ENCODE assay signal across 9 mouse cellular contexts in the genomic region with DNA sequence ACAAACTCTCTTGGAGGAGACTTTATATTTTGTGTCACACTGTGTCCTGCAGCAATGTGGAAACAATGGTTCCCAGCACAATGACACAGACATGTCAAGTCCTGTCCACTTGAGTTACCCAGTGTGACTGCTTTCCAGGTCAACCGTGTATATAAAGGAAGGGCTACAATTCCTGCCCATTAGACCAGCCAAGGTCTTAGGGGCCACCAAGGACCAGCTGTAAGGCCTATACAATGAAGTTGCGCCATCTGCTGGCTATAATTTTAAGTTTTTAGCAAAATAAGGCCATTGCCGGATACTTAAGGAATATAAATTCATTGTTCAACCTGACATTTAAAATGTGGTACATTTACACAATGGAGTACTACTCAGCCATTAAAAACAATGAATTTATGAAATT.
A peak's percentile ranks its signal among the peaks of the same experiment; 100 is the strongest.
DNase-seq lines count a peak whose midpoint lies in the region; ATAC-seq and TF ChIP-seq lines count a peak whose summit lies in the region.
"Had no signal": no experiment of that assay in that cellular context is flagged by ENCODE, and none has a peak within 500 bp of the region (broad histone marks: within the 10 kb centered on the region; RNA-seq: fewer than 3 reads in every experiment).

No protein-coding gene starts in this region.

- H3K9ac ChIP-seq in forebrain, embryonic 11.5 days (ENCODE audit: low read length), result no peak overlapping the region
- H3K9ac ChIP-seq in forebrain, embryonic 16.5 days (replicated peaks; ENCODE audit: low read depth, low read length), result no peak overlapping the region
- no peak overlapping the region for H3K9ac ChIP-seq in lung, postnatal 0 days (replicated peaks; ENCODE audit: low read depth)

- TF ChIP-seq CTCF in lung, postnatal 0 days (IDR thresholded peaks at IDR 0.05), result peak; percentile 60
- TF ChIP-seq CTCF in lung, adult 2 months (IDR thresholded peaks at IDR 0.05; ENCODE audit: insufficient read depth, low read length), result no peak

- no peaks in the 10 kb centered on the region for H3K9me3 ChIP-seq in forebrain, embryonic 11.5 days (ENCODE audit: control insufficient read depth, low read length)
- no peaks in the 10 kb centered on the region for H3K9me3 ChIP-seq in forebrain, embryonic 16.5 days (ENCODE audit: control insufficient read depth, low read length)
- no peaks in the 10 kb centered on the region for H3K9me3 ChIP-seq in lung, postnatal 0 days (ENCODE audit: low read length)
- H3K9me3 ChIP-seq: megakaryocyte, embryonic 14.5 days had no signal

- H3K4me2 ChIP-seq in forebrain, embryonic 11.5 days (ENCODE audit: low read depth, low read length, severe bottlenecking), result no peak overlapping the region
- H3K4me2 ChIP-seq in forebrain, embryonic 16.5 days (ENCODE audit: low read length), result no peak overlapping the region
- no peak overlapping the region for H3K4me2 ChIP-seq in lung, postnatal 0 days (replicated peaks; ENCODE audit: low read depth, low read length)

- no peak overlapping the region for H3K4me3 ChIP-seq in forebrain, embryonic 11.5 days (ENCODE audit: low read depth, low read length)
- no peak overlapping the region for H3K4me3 ChIP-seq in forebrain, embryonic 16.5 days (replicated peaks; ENCODE audit: low read length)
- H3K4me3 ChIP-seq in lung, postnatal 0 days (ENCODE audit: low read depth, low read length), result no peak overlapping the region
- no peak overlapping the region for H3K4me3 ChIP-seq in lung, adult 2 months (replicated peaks; ENCODE audit: extremely low read depth, low read depth, low read length)
- H3K4me3 ChIP-seq: megakaryocyte, embryonic 14.5 days had no signal

- no peak for TF ChIP-seq POLR2A in lung, adult 2 months (IDR thresholded peaks at IDR 0.05; ENCODE audit: borderline replicate concordance, extremely low read depth, low read depth, low read length)

- H3K27ac ChIP-seq in forebrain, embryonic 11.5 days (ENCODE audit: low read depth, low read length), result no peak overlapping the region
- no peak overlapping the region for H3K27ac ChIP-seq in forebrain, embryonic 16.5 days (ENCODE audit: low read length)
- no peak overlapping the region for H3K27ac ChIP-seq in lung, postnatal 0 days (ENCODE audit: low read length)

- DNase-seq in forebrain, embryonic 11.5 days (ENCODE audit: low spot score), result peak; percentile 49
- DNase-seq in lung, postnatal 0 days (ENCODE audit: low spot score), result peak; percentile 26
- DNase-seq in lung, adult 2 months, result no peak
- DNase-seq in embryo, embryonic 10.5 days (ENCODE audit: low spot score), result peak; percentile 78
- peak; percentile 4 for DNase-seq in retina, adult 2 months (ENCODE audit: low read depth, low spot score)
- no peak for DNase-seq in layer of hippocampus, adult 9-10 months (ENCODE audit: low spot score)

- no peak for TF ChIP-seq EP300 in lung, postnatal 0 days (IDR thresholded peaks at IDR 0.05)

- 25% methylated on average over 3 of the region's 3 CpGs for WGBS in forebrain, embryonic 11.5 days
- WGBS in forebrain, embryonic 16.5 days, result 22% methylated on average over 3 of the region's 3 CpGs
- WGBS in lung, postnatal 0 days, result 21% methylated on average over 3 of the region's 3 CpGs
- WGBS in lung, adult 2 months, result 32% methylated on average over 3 of the region's 3 CpGs

- ATAC-seq in forebrain, embryonic 11.5 days (replicated peaks; ENCODE audit: low FRiP score), result no peak
- no peak for ATAC-seq in forebrain, embryonic 16.5 days
- ATAC-seq in lung, postnatal 0 days, result no peak
- no peak for ATAC-seq in monocyte, adult 5-6 weeks (replicated peaks; ENCODE audit: insufficient number of reproducible peaks, low FRiP score, low TSS enrichment, poor library complexity, severe bottlenecking)

- H3K27me3 ChIP-seq in forebrain, embryonic 11.5 days (ENCODE audit: control insufficient read depth, insufficient read depth, low read length), result no peaks in the 10 kb centered on the region
- no peaks in the 10 kb centered on the region for H3K27me3 ChIP-seq in forebrain, embryonic 16.5 days (replicated peaks; ENCODE audit: control insufficient read depth, insufficient read depth, low read length)
- H3K27me3 ChIP-seq in lung, postnatal 0 days (replicated peaks; ENCODE audit: insufficient read depth, low read length), result no peaks in the 10 kb centered on the region
- H3K27me3 ChIP-seq: megakaryocyte, embryonic 14.5 days had no signal

- H3K4me1 ChIP-seq in forebrain, embryonic 11.5 days (replicated peaks; ENCODE audit: control insufficient read depth, insufficient read depth, low read length), result no peaks in the 10 kb centered on the region
- H3K4me1 ChIP-seq in forebrain, embryonic 16.5 days (replicated peaks; ENCODE audit: control insufficient read depth, insufficient read depth, low read length), result no peaks in the 10 kb centered on the region
- no peaks in the 10 kb centered on the region for H3K4me1 ChIP-seq in lung, postnatal 0 days (ENCODE audit: insufficient read depth, low read depth, low read length)
- H3K4me1 ChIP-seq in lung, adult 2 months (ENCODE audit: control insufficient read depth, insufficient read depth, low read length), result no peaks in the 10 kb centered on the region
- H3K4me1 ChIP-seq: megakaryocyte, embryonic 14.5 days had no signal

- H3K36me3 ChIP-seq in forebrain, embryonic 11.5 days (ENCODE audit: control insufficient read depth, insufficient read depth, low read length), result no peaks in the 10 kb centered on the region
- no peaks in the 10 kb centered on the region for H3K36me3 ChIP-seq in forebrain, embryonic 16.5 days (ENCODE audit: control insufficient read depth, insufficient read depth)
- H3K36me3 ChIP-seq in lung, postnatal 0 days (ENCODE audit: insufficient read depth, low read length), result no peaks in the 10 kb centered on the region

Comparison
In these comparisons a context has a peak if more than half of its experiments do, and no peak if none do; other contexts are left out.
1. DNase-seq: peak in forebrain, embryonic 11.5 days (single experiment), lung, postnatal 0 days (single experiment), embryo, embryonic 10.5 days (single experiment) and retina, adult 2 months (single experiment); none in lung, adult 2 months (single experiment) and layer of hippocampus, adult 9-10 months (single experiment).